In the genomic region with DNA sequence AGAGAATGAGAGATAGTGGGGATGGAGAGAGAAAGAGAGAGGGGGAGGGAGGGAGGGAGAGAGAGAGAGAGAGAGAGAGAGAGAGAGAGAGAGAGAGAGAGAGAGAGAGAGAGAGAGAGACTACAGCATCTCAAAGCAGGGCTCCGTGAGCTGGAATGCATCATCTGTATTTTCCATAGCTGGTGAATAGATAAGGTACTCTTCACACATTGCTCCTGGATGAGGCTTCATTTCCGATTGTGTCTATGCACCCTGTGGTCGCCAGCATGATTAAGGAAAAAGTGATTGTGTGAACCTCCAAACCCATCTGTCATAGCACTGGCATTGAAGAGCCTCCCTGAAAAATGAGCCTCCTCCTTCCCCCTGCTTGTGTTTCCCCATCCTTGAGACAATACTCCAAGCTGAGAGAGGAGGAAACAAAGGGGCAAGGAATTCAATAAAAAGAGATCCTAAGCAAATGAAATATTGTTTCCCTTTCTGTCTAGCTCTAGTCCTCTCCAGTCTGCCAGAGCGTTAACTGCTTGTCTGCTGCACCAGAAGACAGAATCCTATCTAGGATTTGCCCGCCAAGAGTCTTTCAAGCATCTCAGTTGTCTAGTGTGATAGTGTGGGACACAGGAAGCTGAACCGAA, we compare ENCODE assay signal across 16 mouse cellular contexts.
DNase-seq lines count a peak whose midpoint lies in the region; ATAC-seq and TF ChIP-seq lines count a peak whose summit lies in the region.
"Had no signal": no experiment of that assay in that cellular context is flagged by ENCODE, and none has a peak within 500 bp of the region (broad histone marks: within the 10 kb centered on the region; RNA-seq: fewer than 3 reads in every experiment).

No protein-coding gene starts in this region.

- H3K27me3 ChIP-seq in heart, embryonic 13.5 days (replicated peaks), result no peaks in the 10 kb centered on the region
- no peaks in the 10 kb centered on the region for H3K27me3 ChIP-seq in forebrain, postnatal 0 days (ENCODE audit: insufficient read depth, low read length)
- no peaks in the 10 kb centered on the region for H3K27me3 ChIP-seq in midbrain, embryonic 16.5 days (ENCODE audit: control insufficient read depth, insufficient read depth, low read depth, low read length)
- H3K27me3 ChIP-seq: liver, embryonic 12.5 days had no signal

- no peak for TF ChIP-seq POLR2A in brain, embryonic 14.5 days (IDR thresholded peaks at IDR 0.05; ENCODE audit: borderline replicate concordance, extremely low read depth, insufficient read depth, insufficient read length, poor library complexity, severe bottlenecking)

- no peak overlapping the region for H3K27ac ChIP-seq in heart, embryonic 13.5 days (replicated peaks)
- peak overlapping the region; percentile 37 for H3K27ac ChIP-seq in forebrain, postnatal 0 days (ENCODE audit: low read depth, low read length)
- H3K27ac ChIP-seq in midbrain, embryonic 16.5 days (ENCODE audit: low read length), result peak overlapping the region; percentile 17; the same call in 1 of the 2 replicates
- H3K27ac ChIP-seq: gastrocnemius, adult 2 months; liver, embryonic 12.5 days had no signal

- 22% methylated on average over 6 of the region's 6 CpGs for WGBS in heart, embryonic 13.5 days
- 42% methylated on average over 6 of the region's 6 CpGs for WGBS in forebrain, postnatal 0 days
- 37% methylated on average over 6 of the region's 6 CpGs for WGBS in midbrain, embryonic 16.5 days

- H3K4me3 ChIP-seq in heart, embryonic 13.5 days, result no peak overlapping the region
- no peak overlapping the region for H3K4me3 ChIP-seq in forebrain, postnatal 0 days (ENCODE audit: low read depth, low read length)
- no peak overlapping the region for H3K4me3 ChIP-seq in midbrain, embryonic 16.5 days (ENCODE audit: low read depth, low read length)
- H3K4me3 ChIP-seq: gastrocnemius, adult 2 months; liver, embryonic 12.5 days had no signal

- H3K4me1 ChIP-seq in heart, embryonic 13.5 days, result peaks cover 17% of the 10 kb centered on the region
- no peaks in the 10 kb centered on the region; the same call in 1 of the 2 replicates for H3K4me1 ChIP-seq in forebrain, postnatal 0 days (ENCODE audit: insufficient read depth)
- H3K4me1 ChIP-seq in midbrain, embryonic 16.5 days (ENCODE audit: control insufficient read depth, insufficient read depth, low read length), result 0 out of 2 replicates have a peak, but pooled peaks cover 4% of the 10 kb centered on the region
- H3K4me1 ChIP-seq: liver, embryonic 12.5 days had no signal

- H3K9ac ChIP-seq in heart, embryonic 13.5 days, result peak overlapping the region; percentile 37; the same call in 1 of the 2 replicates
- H3K9ac ChIP-seq in forebrain, postnatal 0 days, result 0 out of 2 replicates have a peak overlapping the region, but pooled peaks have one; percentile 28
- H3K9ac ChIP-seq in midbrain, embryonic 16.5 days (ENCODE audit: low read depth, low read length), result no peak overlapping the region
- H3K9ac ChIP-seq: liver, embryonic 12.5 days had no signal

- H3K4me2 ChIP-seq in heart, embryonic 13.5 days, result peak overlapping the region; percentile 25; the same call in 1 of the 2 replicates
- peak overlapping the region; percentile 13; the same call in 1 of the 2 replicates for H3K4me2 ChIP-seq in forebrain, postnatal 0 days (ENCODE audit: low read depth)
- H3K4me2 ChIP-seq in midbrain, embryonic 16.5 days (ENCODE audit: low read length), result no peak overlapping the region
- H3K4me2 ChIP-seq: liver, embryonic 12.5 days had no signal

- TF ChIP-seq CTCF in brain, embryonic 14.5 days (IDR thresholded peaks at IDR 0.05; ENCODE audit: borderline replicate concordance, extremely low read depth, insufficient read depth, insufficient read length), result no peak
- TF ChIP-seq CTCF in forebrain, postnatal 0 days (IDR thresholded peaks at IDR 0.05; ENCODE audit: low read depth), result no peak

- no peaks in the 10 kb centered on the region for H3K9me3 ChIP-seq in heart, embryonic 13.5 days
- no peaks in the 10 kb centered on the region for H3K9me3 ChIP-seq in forebrain, postnatal 0 days (ENCODE audit: low read length)
- H3K9me3 ChIP-seq in midbrain, embryonic 16.5 days (replicated peaks; ENCODE audit: control insufficient read depth, low read length, poor library complexity, severe bottlenecking), result no peaks in the 10 kb centered on the region
- H3K9me3 ChIP-seq: liver, embryonic 12.5 days had no signal

- DNase-seq in heart, adult 11 months, result no peak
- peak; percentile 62 for DNase-seq in brain, embryonic 14.5 days (ENCODE audit: low read depth)
- peak; percentile 37 for DNase-seq in forebrain, postnatal 0 days
- DNase-seq in heart, adult 8-10 months (ENCODE audit: low spot score), result no peak
- DNase-seq in gastrocnemius, adult 18-20 months (ENCODE audit: low spot score), result no peak
- DNase-seq: adrenal gland, postnatal 14 days; B cell, adult 2 months; cerebellum, adult 8-10 months; gastrocnemius, adult 2 months; heart, postnatal 10 days; kidney, postnatal 14 days; spleen, adult 18-20 months; thymus, adult 18-20 months had no signal

- no peak for ATAC-seq in heart, embryonic 13.5 days (ENCODE audit: extremely low read depth, insufficient number of reproducible peaks, low FRiP score, low TSS enrichment)
- ATAC-seq in forebrain, postnatal 0 days, result peak; percentile 76
- ATAC-seq in midbrain, embryonic 16.5 days, result peak; percentile 71; the same call in 1 of the 2 replicates
- ATAC-seq: liver, embryonic 12.5 days had no signal

- H3K36me3 ChIP-seq in heart, embryonic 13.5 days, result no peaks in the 10 kb centered on the region
- H3K36me3 ChIP-seq in forebrain, postnatal 0 days (ENCODE audit: insufficient read depth), result no peaks in the 10 kb centered on the region
- no peaks in the 10 kb centered on the region for H3K36me3 ChIP-seq in midbrain, embryonic 16.5 days (ENCODE audit: control insufficient read depth, insufficient read depth, low read length)
- H3K36me3 ChIP-seq: liver, embryonic 12.5 days had no signal

Comparison
In these comparisons a context has a peak if more than half of its experiments do, and no peak if none do; other contexts are left out.
1. DNase-seq: peak in brain, embryonic 14.5 days (single experiment) and forebrain, postnatal 0 days (single experiment); none in heart, adult 11 months (single experiment), heart, adult 8-10 months (single experiment) and gastrocnemius, adult 18-20 months (single experiment).